Mouse (Mus musculus): ENCODE results near the gene Rnf128.

DNA sequence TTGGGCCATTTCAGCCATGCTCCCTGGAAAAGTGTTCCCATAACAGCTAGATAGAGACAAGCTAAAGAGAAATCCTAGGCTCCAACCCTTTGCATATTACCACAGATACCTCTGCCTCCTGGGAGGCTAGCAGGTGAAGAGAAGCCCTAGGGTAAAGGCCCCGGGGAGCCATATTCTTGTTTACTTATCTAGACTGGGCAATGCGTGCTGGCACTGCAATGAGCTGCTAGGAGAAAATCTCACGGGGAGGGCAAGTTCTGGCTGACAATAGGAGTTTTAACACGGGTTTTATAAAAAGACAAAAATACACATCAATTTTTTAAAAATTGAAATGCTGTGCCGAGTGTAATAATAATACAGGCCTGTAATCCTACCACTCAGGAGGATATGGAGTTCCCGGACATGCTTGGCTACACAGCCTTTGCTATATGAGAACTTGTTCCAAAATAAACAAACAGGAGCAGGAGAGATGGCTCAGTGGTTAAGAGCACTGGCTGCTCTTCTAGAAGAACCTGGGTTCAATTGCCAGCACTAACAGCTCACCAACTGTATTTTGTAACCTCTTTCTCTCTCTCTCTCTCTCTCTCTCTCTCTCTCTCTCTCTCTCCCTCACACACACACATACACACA lies 15.6 kb downstream of the Rnf128 start:
- no peak for TF ChIP-seq E2F4 (IDR thresholded peaks at IDR 0.05; ENCODE audit: insufficient read depth)
- TF ChIP-seq POLR2A (IDR thresholded peaks at IDR 0.05; ENCODE audit: insufficient read length, low read depth) = no peak
- no peak for TF ChIP-seq POLR2AphosphoS2 (IDR thresholded peaks at IDR 0.05; ENCODE audit: insufficient read length, low read depth)
- TF ChIP-seq MYOG (IDR thresholded peaks at IDR 0.05; ENCODE audit: control insufficient read depth in 1 of 3, insufficient read depth in 1 of 3, insufficient read length in 2 of 3, low read depth in 2 of 3) = no peak
